Mouse (Mus musculus): ENCODE data around the gene Erp27.
A peak's percentile ranks its signal among the peaks of the same experiment; 100 is the strongest.

The Erp27 gene

GRCm38 (mm10) chr6:136939326-136940187 is 17.6 kb upstream of the Erp27 start:
- no peak for DNase-seq (ENCODE audit: inconsistent ontology term)

GRCm38 (mm10) chr6:136938331-136939126 is 16.5 kb upstream of the Erp27 start:
- peak; percentile 7 for DNase-seq (ENCODE audit: inconsistent ontology term)

- DNase-seq (ENCODE audit: inconsistent ontology term): no peak
Observed at GRCm38 (mm10) chr6:136937117-136937516, 15.1 kb upstream of the Erp27 start.

GRCm38 (mm10) chr6:136936361-136936760 is 14.4 kb upstream of the Erp27 start:
- no peak for DNase-seq (ENCODE audit: inconsistent ontology term)

- no peak for DNase-seq (ENCODE audit: inconsistent ontology term)
Observed at GRCm38 (mm10) chr6:136935233-136935632, 13.3 kb upstream of the Erp27 start.

GRCm38 (mm10) chr6:136934068-136934467 is 12.1 kb upstream of the Erp27 start:
- no peak for DNase-seq (ENCODE audit: inconsistent ontology term)

- no peak for DNase-seq (ENCODE audit: inconsistent ontology term)
Observed at GRCm38 (mm10) chr6:136931246-136931645, 9.3 kb upstream of the Erp27 start.

- DNase-seq (ENCODE audit: inconsistent ontology term): no peak
Observed at GRCm38 (mm10) chr6:136930677-136931076, 8.7 kb upstream of the Erp27 start.

GRCm38 (mm10) chr6:136927626-136928025 is 5.6 kb upstream of the Erp27 start:
- DNase-seq (ENCODE audit: inconsistent ontology term): no peak

- DNase-seq (ENCODE audit: inconsistent ontology term): no peak
Observed at GRCm38 (mm10) chr6:136925049-136925448, 3.1 kb upstream of the Erp27 start.

- DNase-seq (ENCODE audit: inconsistent ontology term): no peak
Observed at GRCm38 (mm10) chr6:136923532-136923931, 1.6 kb upstream of the Erp27 start, which contains the start of gene Pde6h. Pde6h (plus strand) TSS chr6:136923832.

- DNase-seq (ENCODE audit: inconsistent ontology term): no peak
Observed at GRCm38 (mm10) chr6:136922871-136923270, 891 bp upstream of the Erp27 start.

- DNase-seq (ENCODE audit: inconsistent ontology term): no peak
Observed at GRCm38 (mm10) chr6:136921601-136922000, 379 bp downstream of the Erp27 start.

GRCm38 (mm10) chr6:136920320-136921257 is 1.4 kb downstream of the Erp27 start:
- DNase-seq (ENCODE audit: inconsistent ontology term): peak; percentile 31

GRCm38 (mm10) chr6:136917885-136918284 is 4.1 kb downstream of the Erp27 start:
- no peak for DNase-seq (ENCODE audit: inconsistent ontology term)

GRCm38 (mm10) chr6:136915721-136916395 is 6.1 kb downstream of the Erp27 start:
- DNase-seq (ENCODE audit: inconsistent ontology term): no peak

GRCm38 (mm10) chr6:136914234-136914633 is 7.7 kb downstream of the Erp27 start:
- DNase-seq (ENCODE audit: inconsistent ontology term): no peak

GRCm38 (mm10) chr6:136913384-136914126 is 8.4 kb downstream of the Erp27 start:
- DNase-seq (ENCODE audit: inconsistent ontology term): no peak

GRCm38 (mm10) chr6:136912751-136913265 is 9.2 kb downstream of the Erp27 start:
- no peak for DNase-seq (ENCODE audit: inconsistent ontology term)
